Mouse (Mus musculus): ENCODE results near the gene Gm3371.
"Not testable (repeated sequence)": the region's sequence is repeated elsewhere in the genome, so short reads cannot be mapped to it uniquely, and the experiment has no call there.

The Gm3371 gene

DNA sequence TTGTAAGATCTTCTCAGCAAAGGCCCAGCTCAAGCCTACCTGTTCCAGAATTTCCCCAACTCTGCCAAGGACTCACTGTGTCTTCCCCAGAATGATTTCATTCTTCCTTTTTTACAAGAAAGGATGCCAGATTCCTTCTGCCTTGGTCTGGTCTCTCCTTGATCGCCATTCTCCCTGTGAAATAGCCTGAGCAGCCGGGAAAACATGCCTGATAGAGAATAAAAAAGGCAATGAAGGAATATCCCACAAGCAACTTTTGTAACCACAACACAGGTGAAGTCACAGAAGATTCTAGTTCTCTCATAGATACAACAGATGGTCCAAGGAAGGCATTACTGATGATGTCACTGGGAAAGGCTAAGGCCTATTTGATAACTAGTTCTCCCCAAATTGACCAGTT lies at the start of gene Gm3371:
Gene Gm3371, minus strand, starts transcription at position 101 of the 400 bp plus-strand sequence.
- not testable (repeated sequence) for DNase-seq (ENCODE audit: extremely low spot score, low spot score)

- DNase-seq (ENCODE audit: extremely low spot score, low spot score), result not testable (repeated sequence)
Measured at GRCm38 (mm10) chr14:44433335-44433734, 22.8 kb upstream of the Gm3371 start, which contains the start of gene Gm8232. Gm8232 (plus strand) TSS chr14:44433635.

DNA sequence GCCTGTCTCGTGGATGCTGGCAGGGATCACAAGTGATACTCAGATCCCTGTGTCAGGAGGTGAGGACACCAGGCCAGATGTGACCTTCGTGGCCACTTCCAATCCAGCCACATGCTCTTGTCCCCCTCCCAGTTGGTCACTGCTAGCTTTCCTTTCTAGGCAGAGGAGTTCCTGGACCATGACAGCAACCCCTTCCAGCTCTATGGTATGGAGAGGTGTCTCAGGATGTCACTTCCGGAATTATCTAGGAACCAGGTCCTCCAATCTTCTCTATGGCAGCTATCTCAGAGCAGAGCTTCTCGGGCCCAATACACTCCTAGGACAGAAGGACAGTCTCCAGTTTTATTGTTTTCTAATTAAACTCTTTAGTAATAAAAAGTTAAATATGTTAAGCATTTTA lies 26.3 kb downstream of the Gm3371 start:
- not testable (repeated sequence) for DNase-seq (ENCODE audit: extremely low spot score, low spot score)

- not testable (repeated sequence) for DNase-seq (ENCODE audit: extremely low spot score, low spot score)
Measured at GRCm38 (mm10) chr14:44365057-44365456, 45.4 kb downstream of the Gm3371 start, which contains the start of gene Gm8229. Gm8229 (plus strand) TSS chr14:44365357.

GRCm38 (mm10) chr14:44362301-44362700 lies 48.2 kb downstream of the Gm3371 start:
- peak; percentile 9 for DNase-seq (ENCODE audit: extremely low spot score, low spot score)

DNA sequence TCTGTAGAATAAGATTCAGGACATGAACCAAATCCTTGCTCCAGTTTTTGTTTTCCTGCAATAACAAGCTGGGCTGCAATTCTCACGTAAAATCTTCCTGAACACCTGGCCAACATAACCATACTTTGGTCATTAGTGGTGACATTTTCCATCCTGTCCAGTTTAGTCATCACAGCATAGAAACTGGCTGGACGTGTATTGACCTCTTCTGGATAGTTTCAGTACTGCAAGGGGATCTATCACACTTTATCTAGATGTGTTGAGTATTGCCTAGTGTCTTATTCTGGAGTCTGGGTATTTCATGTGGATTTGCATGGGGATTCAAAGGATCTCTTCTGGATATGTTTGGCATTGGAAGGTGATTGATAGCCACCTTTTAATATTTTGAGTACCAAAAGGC lies 49.1 kb downstream of the Gm3371 start:
- not testable (repeated sequence) for DNase-seq (ENCODE audit: extremely low spot score, low spot score)
